Mouse (Mus musculus): ENCODE measurements around the gene Gm1604a. TPM values are rescaled to one million over a fixed set of nuclear protein-coding genes. Genes with fewer than 3 reads are reported as not detected.
"Not testable (repeated sequence)": the region's sequence is repeated elsewhere in the genome, so short reads cannot be mapped to it uniquely, and the experiment has no call there.

Gene Gm1604a
- polyA plus RNA-seq (2012) = not detected in 2 replicates

DNA sequence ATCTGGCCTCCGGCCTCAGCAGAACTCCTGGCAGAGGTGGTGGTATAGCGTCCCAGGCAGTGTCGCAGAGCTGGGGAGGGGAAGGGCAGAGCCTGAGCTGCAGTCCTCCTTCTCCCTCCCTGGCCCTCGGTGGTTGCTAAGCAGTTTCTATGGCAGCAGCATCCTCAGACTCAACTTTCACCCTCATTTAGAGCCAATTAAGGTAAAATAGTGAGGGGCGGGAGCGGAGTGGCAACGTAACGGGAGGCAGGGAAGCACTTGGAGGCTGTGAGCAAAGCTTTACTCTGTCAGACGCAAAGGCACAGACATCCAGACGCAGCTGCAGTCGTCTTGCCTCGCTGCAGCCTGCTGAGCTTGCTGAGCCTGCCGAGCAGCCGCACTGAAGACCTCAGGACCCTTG is at the start of gene Gm1604a:
TSS of gene Gm1604a (plus strand) at position 312 of the 400 bp plus-strand sequence.
- TF ChIP-seq GATA1 (IDR thresholded peaks at IDR 0.05; ENCODE audit: low read length) = not testable (repeated sequence)

DNA sequence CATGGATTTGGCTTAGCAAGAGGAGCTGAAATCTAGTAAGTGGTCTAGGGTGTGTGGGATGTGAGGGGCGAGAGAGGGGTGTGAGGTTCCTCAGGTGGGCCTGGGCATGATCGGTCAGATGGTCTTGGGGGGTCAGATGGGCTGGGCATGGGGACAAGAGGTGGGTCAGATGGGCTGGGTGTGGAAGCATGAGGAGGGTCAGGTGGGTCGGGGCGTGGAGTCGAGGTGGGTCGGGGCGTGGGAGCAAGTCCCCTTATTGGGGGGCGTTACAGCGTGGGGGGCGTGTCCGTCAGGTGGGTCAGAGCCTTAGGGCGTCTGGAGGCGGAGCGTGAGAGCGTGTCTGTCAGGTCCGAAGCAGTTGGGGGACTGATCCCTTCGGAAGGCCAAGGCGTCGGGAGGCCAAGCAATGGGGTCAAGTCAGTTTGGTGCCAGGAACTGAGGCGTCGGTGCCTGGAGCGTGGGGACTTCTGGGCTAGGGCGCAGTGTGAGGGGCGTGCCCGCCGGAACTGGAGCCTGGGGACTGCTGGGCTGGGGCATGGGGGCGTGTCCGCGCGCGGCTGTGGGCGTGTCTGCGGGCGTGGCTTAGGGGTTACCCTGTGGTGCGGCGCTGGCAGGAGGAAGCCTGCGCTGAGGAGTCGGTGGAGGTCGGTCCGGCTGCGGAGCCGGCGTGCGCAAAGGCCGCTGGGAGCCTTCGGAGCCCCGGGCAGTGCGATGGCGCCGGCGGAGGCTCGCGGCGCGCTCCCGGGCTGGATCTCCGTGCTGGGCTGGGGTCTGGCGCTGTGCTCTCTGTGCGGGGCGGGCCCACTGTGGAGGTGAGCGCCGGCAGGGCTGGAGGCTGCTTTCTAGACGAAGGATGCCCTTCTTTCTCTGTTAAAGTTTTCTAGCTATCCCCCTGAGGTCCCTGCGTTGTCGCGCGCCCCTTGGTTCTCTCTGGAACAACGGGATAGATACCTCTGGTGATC is 46.8 kb upstream of the Gm1604a start, which contains the start of gene Gm49721:
TSS of gene Gm49721 (plus strand) at position 618 of the 962 bp plus-strand sequence.
- TF ChIP-seq GATA1 (IDR thresholded peaks at IDR 0.05; ENCODE audit: low read length) = not testable (repeated sequence)

Other genes with a start within 250 kb of the Gm1604a start
- 304 and 336 TPM in 2 replicates for gene Ezr, start 242.8 kb upstream of the Gm1604a start, polyA plus RNA-seq (2012)
- 27.2 and 29.1 TPM in 2 replicates for gene Rsph3b, start 76.9 kb upstream of the Gm1604a start, polyA plus RNA-seq (2012)
- gene Tagap1, start 64.4 kb upstream of the Gm1604a start, polyA plus RNA-seq (2012) = 4.1 and 4.6 TPM in 2 replicates
- gene Rnaset2b, start 54.9 kb upstream of the Gm1604a start, polyA plus RNA-seq (2012) = 2.4 and 94.2 TPM in 2 replicates
- gene Gm49721, start 46.7 kb upstream of the Gm1604a start, polyA plus RNA-seq (2012) = 0.03 TPM in 1 of 2 replicates, not detected in the other
- 0.02 TPM in 1 of 2 replicates, not detected in the other for gene Rps6ka2, start 144.5 kb downstream of the Gm1604a start, polyA plus RNA-seq (2012)